ENCODE assay signal across 14 mouse cellular contexts in the genomic region with DNA sequence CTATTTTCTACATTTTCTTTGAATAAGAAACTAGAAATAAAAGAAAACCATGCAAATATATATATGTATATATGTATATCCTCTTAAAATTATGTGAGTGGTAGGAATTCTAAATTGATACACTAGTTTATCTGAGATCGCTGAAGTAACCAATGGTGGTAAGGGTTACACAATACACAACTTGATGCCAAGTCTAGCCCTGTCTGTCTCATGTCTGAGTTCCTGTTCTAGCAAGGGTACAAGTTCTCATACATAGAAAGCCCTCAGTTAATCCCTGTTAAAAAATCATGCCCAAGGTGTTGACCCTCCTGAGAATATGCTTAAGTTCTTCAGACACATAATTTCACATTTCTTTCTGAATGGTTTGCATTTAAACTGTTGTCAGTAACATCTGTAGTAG.
"Had no signal": no experiment of that assay in that cellular context is flagged by ENCODE, and none has a peak within 500 bp of the region (broad histone marks: within the 10 kb centered on the region; RNA-seq: fewer than 3 reads in every experiment).

No protein-coding gene starts in this region.

- H3K4me1 ChIP-seq: kidney, embryonic 15.5 days; limb, embryonic 12.5 days; liver, embryonic 13.5 days had no signal

- H3K4me3 ChIP-seq: kidney, embryonic 15.5 days; left cerebral cortex, adult 2 months; limb, embryonic 12.5 days; liver, embryonic 13.5 days had no signal

- H3K27me3 ChIP-seq: kidney, embryonic 15.5 days; limb, embryonic 12.5 days; liver, embryonic 13.5 days had no signal

- H3K36me3 ChIP-seq: kidney, embryonic 15.5 days; limb, embryonic 12.5 days; liver, embryonic 13.5 days had no signal

- H3K4me2 ChIP-seq: kidney, embryonic 15.5 days; limb, embryonic 12.5 days; liver, embryonic 13.5 days had no signal

- H3K9me3 ChIP-seq: kidney, embryonic 15.5 days; limb, embryonic 12.5 days; liver, embryonic 13.5 days had no signal

- DNase-seq: kidney, adult 11 months; kidney, adult 8-10 months; kidney, postnatal 36 days; layer of hippocampus, postnatal 36 days; liver, embryonic 13.5 days; lung, adult 2 months; lung, postnatal 14 days; thymus, adult 2 months; thymus, postnatal 14 days; thymus, postnatal 4 days had no signal

- H3K9ac ChIP-seq: kidney, embryonic 15.5 days; limb, embryonic 12.5 days; liver, embryonic 13.5 days had no signal

- H3K27ac ChIP-seq: kidney, embryonic 15.5 days; left cerebral cortex, adult 2 months; limb, embryonic 12.5 days; liver, embryonic 13.5 days; stomach, postnatal 0 days had no signal
